Mouse (Mus musculus) CD4-positive helper T cell, adult 2 months (primary cell): ENCODE results near the gene Gm17622.

Source experiments
- DNase-seq: peaks from one replicate; pipeline ENCODE4 v3.0.0-alpha.2; 2012; ENCODE audit warnings: low read depth, missing footprints, low spot score

The Gm17622 gene

GRCm38 (mm10) chr13:96490433-96490832 lies at the start of gene Gm17622:
Gene Gm17622, plus strand, starts transcription at chr13:96490733.
- DNase-seq = no peak

DNA sequence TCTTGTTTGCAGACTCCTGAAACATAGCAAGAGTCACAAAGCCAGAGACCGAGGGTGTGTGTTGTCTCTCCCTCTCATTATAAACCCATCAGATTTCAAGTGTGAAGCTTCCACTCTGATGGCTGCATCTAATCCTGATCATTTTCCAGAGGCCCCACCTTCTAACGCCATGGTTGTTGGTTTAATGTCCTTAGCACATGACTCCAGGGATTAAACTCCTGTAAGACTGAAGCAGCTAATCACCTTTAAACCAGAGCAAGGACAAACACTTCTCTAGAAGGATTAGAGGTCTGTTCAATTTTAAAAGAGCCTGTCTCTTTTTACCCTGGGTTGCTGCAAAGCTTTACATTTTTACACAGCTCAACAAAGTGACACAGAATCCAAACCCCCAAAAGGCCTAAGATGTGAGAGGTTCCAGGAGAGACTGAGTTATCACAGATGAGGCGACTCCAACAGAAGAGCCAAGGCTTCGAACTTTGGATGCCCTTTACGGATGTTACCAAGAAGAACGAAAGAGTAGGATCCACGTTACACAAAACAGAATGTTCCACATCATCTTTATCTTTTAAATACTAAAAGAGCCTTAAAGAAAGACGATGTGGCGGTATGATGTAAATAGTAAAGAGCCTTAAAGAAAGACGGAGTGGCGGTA lies 40.2 kb upstream of the Gm17622 start:
- DNase-seq = no peak

DNA sequence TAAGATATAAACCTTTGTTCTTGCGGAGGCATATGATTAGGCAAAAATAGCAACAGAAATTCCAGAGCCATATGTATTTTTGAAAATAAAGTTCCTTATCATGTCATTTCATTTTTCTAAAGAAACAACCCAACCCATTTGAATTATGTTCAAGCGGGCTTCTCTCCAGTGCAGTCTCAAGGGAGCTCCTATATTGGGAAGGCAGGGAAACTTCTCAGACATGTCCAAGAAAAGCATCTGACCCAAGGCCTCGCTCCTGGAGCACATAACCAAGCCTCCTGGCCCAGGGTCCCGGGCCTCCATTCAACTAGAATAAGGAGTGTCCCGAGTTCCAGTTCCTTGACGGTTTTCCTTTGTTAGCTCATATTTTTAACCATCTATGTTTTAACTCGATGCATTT lies 39.7 kb upstream of the Gm17622 start:
- no peak for DNase-seq

- no peak for DNase-seq
Measured at GRCm38 (mm10) chr13:96451386-96452140, 39.0 kb upstream of the Gm17622 start.

DNA sequence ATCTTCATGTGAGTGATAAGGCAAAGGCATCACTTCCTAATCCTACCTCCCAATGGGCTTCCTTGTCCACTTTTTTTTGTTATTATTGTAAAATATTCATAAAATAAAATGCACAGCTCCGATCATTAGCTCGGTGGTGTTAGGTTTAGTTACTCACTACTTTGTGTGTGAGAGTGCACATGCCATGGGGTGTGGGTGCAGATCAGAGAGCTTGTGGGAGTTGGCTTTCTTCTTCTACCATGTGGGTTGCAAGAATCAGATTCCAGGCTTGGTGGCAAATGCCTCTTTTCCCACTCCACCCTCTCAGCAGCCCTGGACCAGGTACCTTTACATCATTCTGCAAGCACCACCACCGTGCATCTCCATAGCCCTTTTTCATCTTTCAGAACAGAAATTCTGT lies 37.9 kb upstream of the Gm17622 start:
- no peak for DNase-seq

DNA sequence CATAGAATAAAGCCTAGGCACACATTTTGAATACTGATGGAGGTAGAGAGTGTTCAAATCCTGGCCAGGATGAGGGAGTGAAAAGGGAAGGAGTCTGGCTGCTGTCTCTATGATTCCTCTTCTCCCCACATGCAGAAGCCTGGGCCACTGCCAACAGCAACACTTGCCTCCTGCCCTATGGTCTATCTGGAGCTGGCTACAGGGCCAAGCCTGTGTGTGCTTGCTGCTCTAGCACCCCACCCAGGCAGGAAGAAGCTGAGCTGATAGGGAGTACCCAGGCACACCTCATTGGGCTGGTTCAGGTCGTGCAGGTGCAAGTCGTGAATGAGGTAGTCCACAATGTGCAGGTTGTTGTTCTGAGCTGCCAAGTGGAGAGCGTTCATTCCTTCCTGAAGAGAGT lies 36.2 kb upstream of the Gm17622 start:
- DNase-seq = no peak

DNA sequence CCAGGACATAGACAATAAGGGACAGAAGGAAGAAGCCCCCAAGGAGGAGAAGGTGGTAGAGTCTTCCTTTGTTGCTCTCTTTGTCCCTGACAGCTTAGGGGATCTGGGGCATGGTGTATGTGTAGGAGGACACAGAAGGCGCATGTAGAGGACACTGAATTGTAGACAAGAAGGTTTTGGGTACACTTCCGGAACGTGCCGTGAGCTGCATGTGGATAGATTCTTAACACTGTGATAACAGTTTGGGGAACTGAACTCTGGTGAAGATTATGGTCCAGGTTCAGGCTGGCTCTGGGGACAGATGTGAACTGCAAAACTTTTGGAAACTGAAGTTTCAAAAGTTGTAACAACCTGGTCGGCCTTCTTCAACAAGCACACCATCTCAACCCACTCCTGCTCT lies 33.0 kb upstream of the Gm17622 start:
- DNase-seq = no peak

- no peak for DNase-seq
Measured at GRCm38 (mm10) chr13:96458018-96458417, 32.5 kb upstream of the Gm17622 start.

GRCm38 (mm10) chr13:96458606-96459005 lies 31.9 kb upstream of the Gm17622 start:
- no peak for DNase-seq

DNA sequence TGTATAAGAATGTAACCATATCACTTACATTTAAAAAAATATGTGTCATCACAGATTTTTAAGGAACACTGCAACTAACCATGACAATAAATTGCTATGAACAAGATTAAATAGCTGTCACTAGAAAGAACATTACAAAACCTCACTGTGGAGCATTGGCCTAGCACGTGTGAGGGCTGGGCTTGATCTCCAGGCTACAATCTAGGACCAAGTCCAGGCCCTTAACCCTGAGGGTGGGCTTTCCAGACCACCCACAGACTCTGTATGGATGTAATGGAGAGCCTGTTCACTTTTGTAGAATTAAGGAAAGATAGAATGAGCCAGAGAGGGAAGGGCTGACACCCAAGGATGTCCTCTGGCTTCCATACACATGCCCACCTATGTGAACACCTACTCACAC lies 27.9 kb upstream of the Gm17622 start:
- DNase-seq = no peak

- DNase-seq = no peak
Measured at GRCm38 (mm10) chr13:96465315-96465714, 25.2 kb upstream of the Gm17622 start.

DNA sequence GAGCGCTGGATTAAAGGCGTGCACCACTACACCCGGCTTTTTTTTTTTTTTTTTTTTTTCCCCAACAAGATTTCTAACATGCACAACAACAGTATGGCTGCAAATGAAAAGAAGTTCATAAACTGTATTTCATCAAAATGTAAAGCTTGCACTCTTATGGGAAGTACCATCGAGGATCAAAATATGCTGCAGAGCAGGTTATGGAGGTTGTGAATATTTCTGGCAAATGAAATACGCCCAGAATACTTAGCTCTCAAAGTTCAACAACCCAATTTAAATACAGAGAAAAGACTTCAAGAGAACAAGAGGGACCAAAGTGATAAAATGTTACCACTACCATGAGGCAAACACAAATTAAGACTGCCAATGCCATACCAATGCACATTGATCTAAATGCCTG lies 21.9 kb upstream of the Gm17622 start:
- no peak for DNase-seq

DNA sequence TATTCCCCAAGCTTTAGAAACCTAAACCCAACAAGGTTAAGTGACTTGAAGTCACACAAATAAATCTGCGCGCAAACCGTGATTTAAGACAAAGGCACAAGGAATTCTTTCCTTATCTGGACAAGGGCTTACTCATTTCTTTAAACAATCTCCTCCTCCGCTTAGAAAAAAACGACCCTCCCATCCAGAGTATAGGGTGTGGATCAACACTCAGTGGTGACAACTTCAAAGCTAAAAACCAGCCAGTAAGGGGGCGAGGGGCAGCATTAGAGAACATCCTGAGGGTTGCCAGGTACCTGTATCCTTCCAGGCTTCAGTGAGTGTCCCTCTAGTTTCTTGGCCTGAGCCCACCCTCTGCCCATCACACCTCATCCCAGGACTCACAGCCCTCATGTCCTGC lies 20.0 kb upstream of the Gm17622 start:
- DNase-seq = no peak

DNA sequence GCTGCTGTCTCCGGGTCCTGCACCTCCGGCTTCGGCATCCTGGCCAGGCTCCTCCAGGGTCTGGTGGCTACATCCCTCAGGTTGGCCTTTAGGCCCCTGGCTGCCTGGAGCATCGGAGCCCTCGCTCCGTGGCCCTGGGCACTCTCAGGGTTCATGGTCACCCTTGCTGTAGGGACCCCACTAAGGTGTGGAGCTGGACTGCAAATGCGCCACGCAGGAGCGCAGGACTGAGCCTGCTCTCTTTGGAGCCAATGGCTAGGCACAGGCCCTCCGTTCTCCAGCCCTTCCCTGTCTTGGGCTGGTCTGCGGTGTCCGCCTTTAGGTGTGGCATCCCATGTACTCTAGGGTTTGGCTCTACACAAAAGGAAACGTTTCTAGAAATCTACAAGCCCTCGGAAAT lies 19.6 kb upstream of the Gm17622 start, which contains the start of gene Ankdd1b:
TSS of gene Ankdd1b (minus strand) at position 242 of the 400 bp plus-strand sequence.
- DNase-seq = no peak

DNA sequence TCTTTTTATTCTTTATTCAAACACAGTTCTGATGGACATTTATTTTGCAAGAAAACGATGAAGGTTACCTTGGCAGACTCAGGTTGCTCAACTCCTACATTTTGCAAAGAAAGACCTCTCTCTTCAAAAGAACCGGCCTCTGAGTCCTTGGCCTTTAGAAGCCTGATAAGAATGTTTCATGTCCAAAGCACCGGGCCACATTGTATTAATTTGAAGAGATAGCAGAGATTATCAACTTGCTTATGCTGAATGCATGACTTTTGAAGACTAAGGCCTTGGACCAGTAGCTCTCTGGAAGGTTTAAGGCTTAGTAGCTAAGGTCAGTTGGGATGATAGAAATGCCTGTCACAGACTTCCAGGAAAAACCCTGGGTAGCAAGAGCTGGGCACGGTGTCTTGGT lies 13.3 kb upstream of the Gm17622 start:
- DNase-seq = no peak

- DNase-seq = no peak
Measured at GRCm38 (mm10) chr13:96478991-96479390, 11.5 kb upstream of the Gm17622 start.

DNA sequence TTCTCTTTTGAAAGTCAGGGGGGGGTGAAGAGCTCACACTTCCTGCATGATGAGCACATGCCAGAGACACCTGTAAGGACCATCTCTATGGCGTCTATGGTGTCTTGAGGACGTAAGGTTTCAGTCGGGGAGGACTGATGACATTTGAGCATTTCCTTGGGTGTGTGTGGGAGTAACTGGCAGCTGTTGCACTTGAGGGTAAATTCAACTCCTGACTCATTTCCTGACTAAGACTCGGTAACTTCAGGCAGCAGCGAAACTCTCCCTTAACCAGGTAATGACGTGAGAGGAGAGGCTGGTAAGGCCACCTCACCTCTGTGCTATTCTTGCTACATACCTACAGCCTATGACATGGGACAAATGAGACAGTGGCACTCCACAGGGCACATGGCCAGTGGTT lies 3.3 kb upstream of the Gm17622 start:
- peak; percentile 81 for DNase-seq

- no peak for DNase-seq
Measured at GRCm38 (mm10) chr13:96487968-96488367, 2.6 kb upstream of the Gm17622 start.

GRCm38 (mm10) chr13:96496630-96497029 lies 6.1 kb downstream of the Gm17622 start:
- no peak for DNase-seq

GRCm38 (mm10) chr13:96499891-96500290 lies 9.4 kb downstream of the Gm17622 start:
- DNase-seq = no peak

DNA sequence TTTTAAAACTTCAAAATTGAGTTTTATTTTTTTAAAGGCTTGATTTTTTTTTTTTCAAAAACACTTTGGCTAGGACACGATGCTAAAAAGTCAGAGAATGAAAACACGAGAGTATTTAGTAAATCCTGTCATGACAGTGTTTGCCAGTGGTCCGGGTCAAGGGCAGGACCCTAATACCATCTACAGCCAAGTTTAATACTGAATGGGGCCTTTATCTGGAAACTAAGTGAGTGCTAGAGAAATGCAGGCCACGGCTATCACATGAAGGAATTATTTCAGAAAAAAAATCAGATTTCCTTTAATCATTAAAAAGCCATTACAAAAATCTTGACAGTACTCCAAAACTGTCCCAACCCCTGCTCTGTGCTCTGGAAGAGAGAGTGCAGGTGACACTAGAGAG lies 15.1 kb downstream of the Gm17622 start:
- DNase-seq = no peak

DNA sequence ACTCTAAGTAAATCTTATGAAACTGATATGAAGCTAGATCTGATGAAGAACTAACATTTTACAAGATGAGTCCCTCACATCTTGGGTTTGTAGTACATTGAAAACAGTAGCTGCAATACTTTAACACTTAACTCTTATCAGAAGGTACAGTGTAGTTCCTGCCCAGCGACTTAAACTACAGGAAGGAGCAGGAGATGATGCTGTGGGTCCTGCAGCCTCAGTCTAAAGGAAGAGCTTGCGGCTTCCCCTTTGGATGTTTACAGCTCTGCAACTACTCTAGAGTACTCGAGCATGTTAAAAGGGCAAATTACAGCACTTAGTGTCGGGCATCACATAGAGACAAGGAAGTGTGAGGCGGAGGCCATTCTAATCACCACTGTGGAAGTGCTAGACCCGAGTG lies 15.8 kb downstream of the Gm17622 start:
- no peak for DNase-seq

DNA sequence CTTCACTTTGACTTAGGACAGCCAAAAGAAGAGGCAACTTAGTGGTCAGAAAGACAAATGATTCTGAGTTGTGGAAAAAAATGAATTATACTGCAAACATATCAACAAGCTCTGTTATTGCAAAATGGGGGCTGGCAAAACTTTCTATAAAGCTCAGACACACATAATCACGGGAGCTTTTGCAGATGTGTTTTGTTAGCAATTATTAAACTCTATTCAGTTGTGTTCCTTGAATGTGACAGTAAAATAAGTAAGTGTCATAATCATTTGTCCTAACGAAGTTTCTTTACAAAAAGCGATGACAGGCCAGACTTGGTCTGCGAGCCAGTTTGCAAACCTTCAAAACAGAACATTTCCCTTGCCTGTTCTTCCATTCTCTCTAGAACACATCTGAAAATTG lies 17.0 kb downstream of the Gm17622 start:
- DNase-seq = no peak
